Mouse (Mus musculus) ES-E14 (cell line): ENCODE measurements at regions not wholly inside any gene's neighbourhood (a gene's known extent, or its start where the extent isn't known, plus 50 kb on each side); places are given as distances from the start of the nearest gene placed in this dataset.

Experiments
- HCFC1 ChIP-seq: IDR thresholded peaks from 2 replicates; pipeline ENCODE4 v1.6.1; 2012; ENCODE audit warnings: low read length, inconsistent platforms, borderline replicate concordance; ENCODE audit not compliant: insufficient read depth
- ZNF384 ChIP-seq: IDR thresholded peaks from 2 replicates; pipeline ENCODE4 v1.6.1; 2012; ENCODE audit warnings: low read depth, low read length, inconsistent platforms

GRCm38 (mm10) chr8:67328439-67328838 is 195.2 kb upstream of the Nat3 start:
- TF ChIP-seq ZNF384, result no peak
- no peak for TF ChIP-seq HCFC1
